Mouse (Mus musculus) T-helper 17 cell (primary cell): ENCODE results near the gene Slc22a7.

Experiments
- in situ Hi-C, 2 experiments: fragments of 300-600 bp; cut with MboI, MseI; formaldehyde crosslinking; loops; 1 replicate in 1 of 2; 2 replicates in 1 of 2; pipeline ENCODE4 v1.15.1; 2025; ENCODE audit warnings: high pct_unique_total_duplicates in 2 of 2

The Slc22a7 gene

GRCm38 (mm10) chr17:46436672-46437366, 1.4 kb downstream of the Slc22a7 start:
- in situ Hi-C loops: loop anchor here in 1 of 2 experiments (5.0 kb wide), 1 partner anchor 80 kb away; no protein-coding TSS in a partner anchor

- in situ Hi-C loops: loop anchor here in 1 of 2 experiments (5.0 kb wide), 1 partner anchor 91 kb away; no protein-coding TSS in a partner anchor
These were observed 4.6 kb downstream of the Slc22a7 start for GRCm38 (mm10) chr17:46433627-46434026.

- in situ Hi-C loops: no loop called here
These were observed 9.4 kb downstream of the Slc22a7 start, which contains the start of gene Crip3 for GRCm38 (mm10) chr17:46428761-46429414. Crip3 (plus strand) TSS chr17:46428926.

- in situ Hi-C loops: no loop called here
These were observed 11.8 kb downstream of the Slc22a7 start for GRCm38 (mm10) chr17:46426496-46426895.

- in situ Hi-C loops: no loop called here
These were observed 18.5 kb downstream of the Slc22a7 start for GRCm38 (mm10) chr17:46419717-46420116.

- in situ Hi-C loops: no loop called here
These were observed 19.6 kb downstream of the Slc22a7 start for GRCm38 (mm10) chr17:46418628-46419027.

- in situ Hi-C loops: no loop called here
These were observed 29.8 kb downstream of the Slc22a7 start for GRCm38 (mm10) chr17:46408478-46408877.

GRCm38 (mm10) chr17:46394631-46395030, 43.6 kb downstream of the Slc22a7 start:
- in situ Hi-C loops: no loop called here

- in situ Hi-C loops: no loop called here
These were observed 45.2 kb downstream of the Slc22a7 start for GRCm38 (mm10) chr17:46393012-46393411.

- in situ Hi-C loops: no loop called here
These were observed 50.1 kb downstream of the Slc22a7 start for GRCm38 (mm10) chr17:46388200-46388599.

- in situ Hi-C loops: no loop called here
These were observed 54.0 kb downstream of the Slc22a7 start for GRCm38 (mm10) chr17:46384061-46384801.

GRCm38 (mm10) chr17:46383294-46384060, 54.8 kb downstream of the Slc22a7 start, which contains the start of gene Zfp318:
Zfp318 (plus strand) TSS chr17:46383731.
- in situ Hi-C loops: no loop called here
